Mouse (Mus musculus) gastrocnemius, postnatal 36 days (tissue): ENCODE measurements around the gene Keap1. TPM values are rescaled to one million over a fixed set of nuclear protein-coding genes. Genes with fewer than 3 reads are reported as not detected.
"Not testable (repeated sequence)": the region's sequence is repeated elsewhere in the genome, so short reads cannot be mapped to it uniquely, and the experiment has no call there.

Experiments used
- DNase-seq, 2 experiments: peaks; one replicate each; pipeline ENCODE4 v3.0.0; 2022
- intact Hi-C: fragments of 180-260 bp; cut with DNase I; formaldehyde crosslinking; loops from one replicate; pipeline ENCODE4 v1.15.1; 2025
- long read RNA-seq, 2 experiments: library from polyadenylated mRNA; stranded (forward); transcript quantifications; one replicate each; pipeline ENCODE4 v2.0.0; 2021
- total RNA-seq, 2 experiments: library from RNA; stranded (reverse); gene quantifications; 2 replicates each; pipeline ENCODE4 v1.2.3; 2021

Keap1 gene
- 10 to 100 TPM; 56.5 to 58.3 TPM for total RNA-seq
- long read RNA-seq, experiment 1, transcript Keap1-201 (6 exons, 3,172 nt): major isoform, 8 of 84 reads
- long read RNA-seq, experiment 1, partial matches to known transcripts: 9 of 84 reads
- long read RNA-seq, experiment 1, other reads (novel, unspliced or antisense): 63 of 84 reads
- long read RNA-seq, experiment 2, transcript Keap1-201 (6 exons, 3,172 nt): major isoform, 11 of 80 reads
- long read RNA-seq, experiment 2, partial matches to known transcripts: 7 of 80 reads
- long read RNA-seq, experiment 2, other reads (novel, unspliced or antisense): 55 of 80 reads

DNA sequence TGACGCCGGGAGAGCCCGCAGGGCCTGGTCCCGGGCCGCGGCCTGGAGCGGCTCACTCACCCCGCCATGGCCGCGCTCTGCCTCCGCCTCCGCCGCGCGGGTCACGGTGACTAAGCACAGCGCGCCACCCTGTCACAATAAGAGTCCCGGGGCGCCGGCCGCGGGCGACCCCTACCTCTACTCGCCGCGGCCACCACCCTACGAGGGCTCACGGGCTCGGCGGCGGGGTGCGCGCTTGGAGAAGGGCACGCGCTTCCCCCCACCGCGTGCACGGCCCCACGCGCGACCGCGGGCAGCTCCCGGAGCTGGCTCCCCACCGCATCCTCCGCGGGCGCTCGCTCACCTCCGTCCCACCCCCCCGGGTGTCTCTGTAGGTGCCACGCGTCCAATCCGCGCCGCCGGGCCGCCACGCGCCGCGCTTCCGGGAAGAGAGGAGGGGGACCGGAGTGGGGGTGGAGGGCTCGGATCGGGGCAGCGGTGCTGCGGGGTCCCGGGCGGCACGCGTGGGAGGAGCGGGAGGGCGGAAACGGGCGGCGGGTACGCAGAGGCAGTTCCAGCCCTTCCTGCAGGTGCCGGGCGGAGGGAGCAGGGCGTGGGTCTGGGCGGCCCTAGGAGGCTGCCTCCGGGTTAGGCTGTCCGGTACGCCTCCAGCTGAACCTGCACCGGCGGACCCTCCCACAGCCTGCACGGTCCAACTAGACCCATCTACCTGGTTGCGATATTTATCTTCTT, at the start of gene Keap1:
Gene Keap1, minus strand, starts transcription at position 629 of the 732 bp plus-strand sequence.
- peak; percentile 72 to 82 for DNase-seq
- intact Hi-C loops: loop anchor here (2.0 kb wide), 1 partner anchor 26 kb away; the partner anchor contains the start of gene Atg4d

- no peak for DNase-seq
- intact Hi-C loops: no loop called here
Measured at GRCm38 (mm10) chr9:21288404-21289336, 49.5 kb upstream of the Keap1 start.

- intact Hi-C loops: no loop called here
Measured at GRCm38 (mm10) chr9:21287571-21288402, 48.6 kb upstream of the Keap1 start, which contains the start of gene Kri1. Gene Kri1 (minus strand): TSS chr9:21287969.

GRCm38 (mm10) chr9:21286753-21287152, 47.6 kb upstream of the Keap1 start:
- intact Hi-C loops: no loop called here
- no peak for DNase-seq

More at GRCm38 (mm10) chr9:21287571-21288402, 48.6 kb upstream of the Keap1 start, which contains the start of gene Kri1:
- DNase-seq: peak; percentile 98 to 99

DNA sequence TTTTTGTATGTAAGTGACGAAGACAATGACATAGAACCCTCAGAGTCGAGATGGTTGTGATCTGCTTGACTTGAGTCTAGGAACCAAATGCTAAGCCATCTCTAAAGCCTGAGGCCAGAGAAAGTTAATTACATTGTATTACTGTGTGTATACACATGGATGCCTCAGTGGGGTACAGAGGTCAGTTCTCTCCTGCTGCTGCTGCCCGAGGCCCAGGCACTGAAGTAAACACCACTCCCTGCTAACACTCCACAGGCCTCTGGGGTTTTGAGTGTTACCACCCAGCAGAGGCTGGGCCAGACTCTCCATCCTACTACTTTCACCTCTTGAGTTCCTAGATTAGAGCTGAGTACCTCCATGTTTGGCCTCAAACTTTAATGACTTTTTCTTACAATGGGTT, 44.8 kb upstream of the Keap1 start:
- intact Hi-C loops: no loop called here
- DNase-seq: no peak

GRCm38 (mm10) chr9:21283591-21283990, 44.4 kb upstream of the Keap1 start:
- intact Hi-C loops: no loop called here
- no peak for DNase-seq

GRCm38 (mm10) chr9:21277776-21278175, 38.6 kb upstream of the Keap1 start:
- intact Hi-C loops: no loop called here
- DNase-seq: no peak

DNA sequence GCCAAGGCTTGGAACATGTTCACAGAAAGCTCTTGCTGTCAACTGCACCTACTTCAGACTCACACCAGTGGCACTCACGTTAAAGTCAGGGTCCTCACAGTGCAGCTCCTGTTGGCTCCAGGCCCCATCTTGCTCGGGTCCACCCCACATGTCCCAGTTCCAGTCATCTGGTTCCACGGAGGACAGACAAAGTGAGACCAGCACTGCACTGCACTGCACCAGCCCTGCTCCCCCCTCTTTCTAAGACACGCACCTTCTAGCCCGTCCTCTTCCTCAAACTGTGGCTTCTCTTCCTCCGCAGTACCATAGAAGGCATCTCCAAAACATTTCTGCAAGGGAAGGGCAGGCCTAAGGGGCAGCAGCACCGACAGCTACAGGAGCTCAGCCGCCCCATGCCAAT, 37.1 kb upstream of the Keap1 start:
- intact Hi-C loops: no loop called here

GRCm38 (mm10) chr9:21275727-21276126, 36.6 kb upstream of the Keap1 start:
- no peak for DNase-seq
- intact Hi-C loops: no loop called here

More for the DNA sequence above, 37.1 kb upstream of the Keap1 start:
- no peak for DNase-seq

- intact Hi-C loops: no loop called here
- no peak for DNase-seq
Measured at GRCm38 (mm10) chr9:21275013-21275710, 36.0 kb upstream of the Keap1 start.

DNA sequence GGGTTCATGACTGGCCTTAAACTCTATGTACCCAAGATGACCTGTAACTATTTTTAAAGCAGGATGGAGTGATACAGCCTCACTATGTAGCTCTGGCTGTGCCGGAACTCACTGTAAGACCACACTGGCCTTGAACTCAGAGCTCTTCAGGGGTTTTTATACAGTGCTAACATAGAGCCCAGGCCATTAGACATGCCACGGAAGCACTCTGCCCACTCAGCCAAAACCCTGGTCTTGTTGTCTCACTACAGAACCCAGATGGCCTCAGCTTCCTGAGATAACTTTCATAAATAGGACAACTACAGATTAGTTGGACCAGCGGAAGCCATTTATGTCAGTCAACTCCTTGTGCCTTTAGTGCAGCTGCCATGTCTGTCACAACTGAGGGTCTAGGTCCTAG, 35.2 kb upstream of the Keap1 start:
- DNase-seq: no peak
- intact Hi-C loops: no loop called here

DNA sequence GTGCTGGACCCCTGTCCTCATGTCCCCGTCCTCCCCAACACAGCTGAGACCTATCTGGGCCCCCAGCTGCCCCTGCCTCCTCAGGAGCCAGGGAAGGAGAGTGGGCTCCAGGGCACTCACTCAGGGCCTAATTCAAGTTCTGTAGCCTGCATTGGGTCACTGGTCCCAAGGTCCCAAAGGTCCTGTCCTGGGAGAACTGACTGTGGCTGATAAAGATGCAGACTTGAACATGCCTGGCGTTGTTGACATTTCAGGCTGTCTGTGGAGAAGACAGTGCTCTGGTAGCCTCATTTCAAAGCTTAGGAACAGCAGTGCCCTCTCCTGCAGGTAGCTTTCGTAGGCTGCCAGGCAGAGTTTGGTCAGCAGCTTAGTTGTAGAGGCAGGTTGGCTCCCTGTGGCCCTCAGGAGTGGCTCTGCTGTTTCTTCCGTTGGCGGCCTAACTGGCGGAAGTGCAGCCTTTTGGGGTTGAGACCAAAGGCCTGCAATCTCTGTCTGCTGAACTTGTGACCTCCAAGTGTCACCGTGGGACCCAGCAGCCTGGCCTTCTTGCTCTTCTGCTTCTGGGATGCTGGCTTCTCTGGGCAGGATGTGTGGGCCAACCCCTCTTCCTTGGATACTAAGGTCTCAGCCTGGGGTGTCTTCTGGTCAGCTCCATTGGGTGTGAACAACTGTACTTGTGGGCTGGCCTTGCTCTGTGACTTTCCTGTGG, 34.5 kb upstream of the Keap1 start:
- intact Hi-C loops: no loop called here
- no peak for DNase-seq

DNA sequence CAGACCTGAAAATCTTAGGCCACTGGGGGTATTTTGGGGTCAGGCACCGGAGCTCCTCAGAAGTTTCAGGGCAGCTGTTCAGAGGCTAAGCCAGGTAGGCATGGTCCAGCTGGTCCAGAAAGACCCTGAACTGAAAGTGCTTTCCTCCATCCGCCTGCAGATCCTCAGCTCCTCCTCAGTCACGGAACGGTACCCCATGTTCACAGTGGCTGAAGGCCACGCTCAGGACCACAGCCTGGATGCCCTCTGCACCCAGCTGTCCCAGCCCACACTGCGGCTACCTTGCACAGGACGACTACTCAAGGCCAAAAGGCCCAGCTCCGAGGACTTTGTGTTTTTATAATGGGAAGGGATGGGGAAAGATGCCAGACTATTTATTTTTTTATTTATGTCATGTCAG, 33.9 kb upstream of the Keap1 start:
- no peak for DNase-seq
- intact Hi-C loops: no loop called here

DNA sequence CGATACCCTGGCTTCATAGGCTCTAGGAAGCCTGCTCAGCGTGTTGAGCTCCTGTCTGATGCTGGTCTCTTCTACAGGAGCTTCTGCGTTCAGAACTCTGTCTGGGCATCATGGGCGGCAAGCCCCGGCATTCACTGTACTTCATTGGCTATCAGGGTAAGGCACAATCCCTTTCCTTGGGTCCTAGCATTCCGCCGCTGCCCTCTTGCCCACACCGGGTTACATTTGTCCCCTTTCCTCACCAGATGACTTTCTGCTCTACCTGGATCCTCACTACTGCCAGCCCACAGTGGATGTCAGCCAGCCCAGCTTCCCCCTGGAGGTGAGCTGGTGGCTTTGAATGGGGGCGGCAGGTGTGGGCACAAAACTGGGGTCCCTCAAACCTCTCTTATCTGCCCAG, 33.2 kb upstream of the Keap1 start:
- intact Hi-C loops: no loop called here
- DNase-seq: no peak

GRCm38 (mm10) chr9:21269590-21269989, 30.4 kb upstream of the Keap1 start:
- DNase-seq, intact Hi-C loops: not testable (repeated sequence)

DNA sequence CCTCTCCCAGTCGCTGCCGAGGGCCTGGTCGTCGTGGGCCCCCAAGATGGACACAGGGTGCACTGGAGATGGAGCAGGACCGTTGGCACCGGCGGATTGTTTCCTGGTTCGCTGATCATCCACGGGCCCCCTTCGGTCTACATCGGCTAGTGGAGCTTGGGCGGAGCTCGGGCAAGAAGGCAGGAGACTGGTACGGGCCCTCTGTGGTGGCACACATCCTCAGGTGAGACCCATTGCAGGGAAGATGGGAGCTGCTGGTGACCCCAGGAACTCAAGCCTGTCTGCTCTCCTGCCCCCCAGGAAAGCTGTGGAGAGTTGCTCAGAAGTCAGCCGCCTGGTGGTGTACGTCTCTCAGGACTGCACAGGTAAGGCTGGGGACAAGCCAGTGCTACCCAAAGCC, 29.1 kb upstream of the Keap1 start:
- no peak for DNase-seq

DNA sequence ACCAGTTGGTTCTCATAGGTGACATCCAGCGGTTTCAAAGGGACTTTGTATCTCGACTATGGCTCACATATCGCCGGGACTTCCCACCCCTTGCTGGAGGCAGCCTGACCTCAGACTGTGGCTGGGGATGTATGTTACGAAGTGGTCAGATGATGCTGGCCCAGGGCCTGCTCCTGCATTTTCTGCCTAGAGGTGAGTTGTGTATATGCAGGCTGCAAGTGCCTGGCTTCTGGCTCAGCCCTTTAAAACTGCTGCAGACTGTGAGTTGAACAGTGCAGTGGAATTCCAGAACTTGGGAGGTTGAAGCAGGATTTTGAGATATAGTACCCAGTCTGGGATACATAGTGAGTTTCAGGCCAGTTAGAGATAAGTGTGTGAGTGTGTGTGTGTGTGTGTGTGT, 27.7 kb upstream of the Keap1 start:
- intact Hi-C loops: no loop called here
- no peak for DNase-seq

More for the DNA sequence above, 29.1 kb upstream of the Keap1 start:
- intact Hi-C loops: no loop called here

- intact Hi-C loops: loop anchor here (2.0 kb wide), 1 partner anchor 27 kb away; the partner anchor contains the start of gene Keap1
Measured at GRCm38 (mm10) chr9:21265611-21266010, 26.4 kb upstream of the Keap1 start.

More at GRCm38 (mm10) chr9:21265611-21266010, 26.4 kb upstream of the Keap1 start:
- no peak for DNase-seq
